Mouse (Mus musculus) limb, embryonic 11.5 days (tissue): ENCODE results near the gene Mettl7a2. TPM values are rescaled to one million over a fixed set of nuclear protein-coding genes. Genes with fewer than 3 reads are reported as not detected.
"Not testable (repeated sequence)": the region's sequence is repeated elsewhere in the genome, so short reads cannot be mapped to it uniquely, and the experiment has no call there.

Experiments used
- ATAC-seq: fragments of 200-750 bp; cut with Nextera tagmentation; 2 replicates; pipeline ENCODE4 v1.8.0; 2017; ENCODE audit warnings: low read depth; ENCODE audit not compliant: insufficient number of reproducible peaks, low FRiP score, low TSS enrichment
- DNase-seq: peaks from one replicate; pipeline ENCODE4 v3.0.0-alpha.2; 2015; ENCODE audit warnings: low spot score
- H3K27ac ChIP-seq: fragments of 300-500 bp; sonication (generic); replicated peaks from 2 replicates; pipeline ENCODE4 v1.5.1; 2014; ENCODE audit warnings: low read depth, mild to moderate bottlenecking, low read length
- H3K27me3 ChIP-seq: fragments of 300-500 bp; sonication (generic); 2 replicates; pipeline ENCODE4 v1.6.1; 2014; ENCODE audit warnings: mild to moderate bottlenecking, low read length, mixed read lengths; ENCODE audit not compliant: control insufficient read depth, insufficient read depth
- H3K36me3 ChIP-seq: fragments of 300-500 bp; sonication (generic); 2 replicates; pipeline ENCODE4 v1.6.1; 2014; ENCODE audit warnings: mild to moderate bottlenecking, low read length, moderate library complexity, mixed read lengths; ENCODE audit not compliant: control insufficient read depth, insufficient read depth
- H3K4me1 ChIP-seq: fragments of 300-500 bp; sonication (generic); 2 replicates; pipeline ENCODE4 v1.6.1; 2014; ENCODE audit warnings: low read length, mixed read lengths; ENCODE audit not compliant: control insufficient read depth, insufficient read depth
- H3K4me2 ChIP-seq: fragments of 300-500 bp; sonication (generic); 2 replicates; pipeline ENCODE4 v1.6.1; 2014; ENCODE audit warnings: low read depth, mild to moderate bottlenecking, moderate library complexity; ENCODE audit not compliant: severe bottlenecking
- H3K4me3 ChIP-seq: fragments of 300-500 bp; sonication (generic); 2 replicates; pipeline ENCODE4 v1.5.1; 2014; ENCODE audit warnings: low read depth, low read length
- H3K9ac ChIP-seq: fragments of 300-500 bp; sonication (generic); 2 replicates; pipeline ENCODE4 v1.6.1; 2014; ENCODE audit warnings: mild to moderate bottlenecking, low read length
- H3K9me3 ChIP-seq: fragments of 300-500 bp; sonication (generic); 2 replicates; pipeline ENCODE4 v1.6.1; 2016; ENCODE audit warnings: low read length; ENCODE audit not compliant: control insufficient read depth
- WGBS: fragments of 180-500 bp; shearing (Covaris S2); extraction: QIAGEN DNeasy Blood & Tissue Kit; methylation state at CpG from one replicate; pipeline ENCODE4 v1.1.7; 2014; 5-methylcytosine and 5-hydroxymethylcytosine counted together
- polyA plus RNA-seq: library from polyadenylated mRNA; unstranded; fragments of >200 nt; fragmentation: Nextera tagmentation; extraction: Ambion mirVana; gene quantifications from 2 replicates; pipeline ENCODE4 v1.2.1, GENCODE M21; 2014

Mettl7a2 gene
- polyA plus RNA-seq, 1 experiment from 2014 or later = not detected

DNA sequence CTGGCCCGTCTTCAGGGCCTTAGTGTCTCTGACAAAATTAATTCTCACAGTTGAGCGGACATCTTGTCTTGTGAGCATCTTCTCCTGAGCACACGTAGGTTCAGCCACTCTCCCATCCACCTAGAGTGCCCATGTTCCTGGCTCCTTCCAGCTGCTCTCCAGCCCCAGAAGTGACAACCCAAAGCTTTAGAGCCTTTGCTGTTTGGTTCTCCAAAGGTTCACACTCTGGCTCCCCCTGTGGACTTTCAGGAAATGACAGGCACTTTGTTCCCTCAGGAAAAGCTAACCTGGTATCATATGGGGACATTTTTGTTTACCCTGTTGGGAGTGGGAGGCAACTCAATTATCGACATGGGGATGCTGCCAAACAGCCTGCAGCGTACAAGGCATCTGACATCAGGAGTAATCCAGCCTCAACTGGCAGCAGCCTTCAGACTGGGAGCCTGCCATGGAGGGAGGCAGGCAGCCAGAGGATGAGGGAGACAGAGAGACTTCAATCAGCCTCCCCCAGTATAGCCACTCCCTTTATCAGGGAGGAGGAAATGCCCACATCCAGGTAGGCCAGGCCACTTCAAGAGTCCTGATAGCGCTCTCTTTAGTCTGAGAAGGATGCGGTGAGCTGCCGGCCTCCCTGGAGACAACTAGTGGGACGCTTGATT, 25.0 kb downstream of the Mettl7a2 start:
- H3K9ac ChIP-seq, H3K4me1 ChIP-seq, ATAC-seq, DNase-seq, H3K27ac ChIP-seq, H3K9me3 ChIP-seq, H3K4me2 ChIP-seq, H3K27me3 ChIP-seq, H3K4me3 ChIP-seq, H3K36me3 ChIP-seq: not testable (repeated sequence)
- WGBS = 24% methylated on average over 3 of the region's 9 CpGs

DNA sequence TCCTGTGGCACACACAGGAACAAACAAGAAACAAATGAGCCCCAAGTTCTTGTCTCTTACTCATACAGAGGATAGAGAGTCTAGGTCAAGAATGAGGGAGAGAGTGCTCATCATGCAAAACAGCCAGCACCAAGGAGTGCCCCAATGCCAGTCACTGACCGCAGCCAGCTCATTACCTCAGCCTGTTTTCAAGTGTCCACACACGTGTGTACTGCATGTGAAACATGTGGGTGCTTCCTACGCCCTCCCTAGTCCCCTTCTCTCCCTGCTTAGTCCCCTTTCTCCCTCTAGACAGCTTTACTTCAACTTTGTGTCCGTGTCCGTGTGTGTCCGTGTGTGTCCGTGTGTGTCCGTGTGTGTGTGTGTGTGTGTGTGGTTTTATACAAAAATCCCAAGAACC, 26.7 kb downstream of the Mettl7a2 start:
- H3K27ac ChIP-seq = no peak overlapping the region
- ATAC-seq = no peak
- no peak overlapping the region for H3K4me3 ChIP-seq
- H3K4me1 ChIP-seq = no peaks in the 10 kb centered on the region
- no peak for DNase-seq
- H3K36me3 ChIP-seq = no peaks in the 10 kb centered on the region
- no peaks in the 10 kb centered on the region for H3K9me3 ChIP-seq
- no peaks in the 10 kb centered on the region for H3K27me3 ChIP-seq
- no peak overlapping the region for H3K4me2 ChIP-seq
- 87% methylated on average over 8 of the region's 8 CpGs for whole genome bisulfite sequencing
- no peak overlapping the region for H3K9ac ChIP-seq

DNA sequence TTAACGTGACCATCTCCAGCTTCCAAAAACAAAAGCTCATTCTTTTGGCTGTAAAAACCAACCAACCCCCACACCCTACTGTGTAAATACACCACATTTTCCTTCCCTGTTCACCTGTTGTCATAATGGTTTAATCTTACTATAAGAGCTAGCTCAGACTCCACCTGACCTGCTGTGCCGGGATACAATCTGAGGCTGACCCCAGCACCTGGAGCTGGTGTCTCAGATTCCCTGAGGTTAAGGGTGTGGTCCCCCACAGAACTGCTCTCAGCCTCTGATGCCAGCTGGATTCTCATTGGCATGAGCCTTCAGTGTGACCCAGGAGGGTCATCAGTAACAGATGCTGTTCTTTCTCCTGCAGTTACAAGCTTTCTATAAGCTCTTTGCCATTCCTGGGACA, 27.1 kb downstream of the Mettl7a2 start:
- H3K27ac ChIP-seq = no peak overlapping the region
- DNase-seq (no peak), ATAC-seq (no peak)
- no peak overlapping the region for H3K4me3 ChIP-seq
- H3K4me2 ChIP-seq = no peak overlapping the region
- WGBS = 62% methylated on average over 2 of the region's 2 CpGs
- H3K4me1 ChIP-seq = no peaks in the 10 kb centered on the region
- no peaks in the 10 kb centered on the region for H3K9me3 ChIP-seq
- no peak overlapping the region for H3K9ac ChIP-seq
- H3K36me3 ChIP-seq = no peaks in the 10 kb centered on the region
- H3K27me3 ChIP-seq = no peaks in the 10 kb centered on the region

DNA sequence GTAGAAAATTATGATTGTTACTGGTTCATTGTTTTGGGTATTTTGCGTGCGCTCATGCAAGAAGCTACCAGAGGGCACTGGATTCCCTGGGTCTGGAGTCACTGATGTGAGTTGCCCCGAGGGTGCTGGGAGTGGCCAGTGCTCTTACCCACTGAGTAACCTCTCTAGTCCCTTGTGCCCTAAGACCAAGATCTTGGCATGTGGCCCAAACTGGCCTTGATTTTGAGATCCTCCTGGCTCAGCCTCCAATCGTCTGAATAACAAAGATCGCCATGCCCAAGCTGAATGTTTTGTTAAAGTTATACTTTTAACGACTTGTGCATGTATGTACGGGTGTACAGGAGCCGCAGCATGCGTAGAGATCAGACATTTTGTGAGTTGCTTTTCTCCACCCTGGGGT, 32.7 kb downstream of the Mettl7a2 start:
- H3K9ac ChIP-seq = no peak overlapping the region
- H3K4me3 ChIP-seq = no peak overlapping the region
- no peaks in the 10 kb centered on the region for H3K9me3 ChIP-seq
- ATAC-seq (no peak), DNase-seq (no peak)
- H3K27ac ChIP-seq = no peak overlapping the region
- H3K4me1 ChIP-seq = 0 out of 2 replicates have a peak, but pooled peaks cover 2% of the 10 kb centered on the region
- WGBS = 89% methylated on average over 9 of the region's 9 CpGs
- no peaks in the 10 kb centered on the region for H3K36me3 ChIP-seq
- no peak overlapping the region for H3K4me2 ChIP-seq
- no peaks in the 10 kb centered on the region for H3K27me3 ChIP-seq

DNA sequence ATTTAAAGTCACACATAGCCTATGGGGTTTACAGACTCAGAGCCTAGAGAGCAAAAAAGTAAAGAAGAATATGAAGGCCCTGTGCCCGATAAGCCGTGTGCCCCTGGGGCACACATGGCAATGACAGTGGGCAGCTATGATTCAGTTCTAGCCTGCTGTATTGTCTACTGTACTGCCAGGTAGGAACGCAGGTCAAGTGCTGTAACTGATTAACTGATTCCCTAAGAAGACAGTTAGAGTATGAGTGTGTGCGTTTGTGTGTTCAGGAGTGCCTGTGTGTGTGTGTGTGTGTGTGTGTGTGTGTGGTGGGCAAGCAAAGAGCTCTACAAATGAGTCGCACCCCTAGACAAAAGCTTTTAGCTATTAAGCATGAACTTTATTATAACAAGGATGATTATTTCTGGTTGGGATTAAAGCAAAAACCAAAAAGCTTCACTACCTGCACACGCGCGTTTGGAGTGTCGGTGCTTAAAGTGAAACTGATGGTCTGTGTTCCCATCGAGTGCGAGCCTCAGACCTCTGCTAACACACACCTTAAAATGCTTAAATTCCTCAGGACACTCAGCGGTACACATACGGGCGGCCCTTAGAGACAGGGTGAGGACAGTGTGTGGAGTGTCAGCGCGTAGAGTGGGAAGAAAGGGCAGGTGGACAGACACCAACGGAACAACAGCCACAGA, 34.7 kb downstream of the Mettl7a2 start:
- no peak for DNase-seq
- no peaks in the 10 kb centered on the region for H3K27me3 ChIP-seq
- WGBS = 94% methylated on average over 17 of the region's 17 CpGs
- H3K9me3 ChIP-seq = no peaks in the 10 kb centered on the region
- H3K9ac ChIP-seq = no peak overlapping the region
- H3K27ac ChIP-seq = no peak overlapping the region
- H3K4me2 ChIP-seq = no peak overlapping the region
- H3K36me3 ChIP-seq = no peaks in the 10 kb centered on the region
- H3K4me1 ChIP-seq = 0 out of 2 replicates have a peak, but pooled peaks cover 2% of the 10 kb centered on the region
- ATAC-seq = no peak
- H3K4me3 ChIP-seq = no peak overlapping the region

DNA sequence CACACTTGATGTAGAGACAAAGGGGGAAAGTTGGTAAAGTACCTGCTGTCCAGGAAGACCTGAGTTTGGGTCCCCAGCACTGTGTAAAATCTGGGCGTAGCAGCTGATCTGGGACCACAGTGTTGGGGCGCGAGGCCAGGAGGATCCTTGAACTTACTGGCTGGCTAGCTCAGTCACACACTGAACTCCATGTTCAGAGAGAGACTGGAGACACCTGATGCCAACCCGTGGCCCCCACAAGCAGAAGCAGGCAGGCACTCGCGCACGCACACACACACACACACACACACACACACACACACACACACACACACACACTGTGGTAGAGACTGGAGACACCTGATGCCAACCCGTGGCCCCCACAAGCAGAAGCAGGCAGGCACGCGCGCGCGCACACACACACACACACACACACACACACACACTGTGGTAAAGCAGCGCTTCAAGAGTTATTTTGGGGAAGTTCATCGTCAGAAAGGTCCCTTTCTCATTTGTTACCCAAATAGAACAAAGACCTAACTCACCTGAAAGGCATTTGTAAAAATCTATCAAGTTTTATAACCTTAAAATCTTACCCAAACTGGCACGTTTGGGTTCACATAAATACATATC, 35.3 kb downstream of the Mettl7a2 start:
- Histone ChIP-seq H3K27ac (no peak overlapping the region), H3K9ac (no peak overlapping the region), H3K4me1 (0 out of 2 replicates have a peak, but pooled peaks cover 2% of the 10 kb centered on the region), H3K4me3 (no peak overlapping the region), H3K9me3 (no peaks in the 10 kb centered on the region), H3K36me3 (no peaks in the 10 kb centered on the region), H3K27me3 (no peaks in the 10 kb centered on the region), H3K4me2 (no peak overlapping the region)
- no peak for DNase-seq
- 91% methylated on average over 16 of the region's 16 CpGs for WGBS
- no peak for ATAC-seq

DNA sequence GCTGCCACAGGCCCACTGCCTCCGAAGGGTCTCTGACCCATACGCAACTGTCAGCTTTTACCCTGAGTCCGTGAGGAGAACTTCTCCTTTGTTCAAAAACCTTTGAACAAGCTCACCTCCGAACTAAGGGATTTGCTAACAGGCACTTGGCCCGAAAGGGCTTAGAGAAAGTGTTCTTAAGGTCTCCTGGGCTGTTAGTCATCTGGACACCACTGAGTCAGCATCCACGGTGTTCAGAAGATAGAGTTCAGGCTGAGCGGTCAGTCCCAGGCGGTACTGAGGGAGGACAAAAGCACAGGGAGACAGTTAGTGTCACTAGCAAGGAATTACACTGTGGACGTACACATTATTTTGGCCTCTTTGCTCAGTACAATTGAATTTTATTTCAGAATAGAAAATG, 35.9 kb downstream of the Mettl7a2 start:
- DNase-seq = no peak
- no peaks in the 10 kb centered on the region for H3K27me3 ChIP-seq

DNA sequence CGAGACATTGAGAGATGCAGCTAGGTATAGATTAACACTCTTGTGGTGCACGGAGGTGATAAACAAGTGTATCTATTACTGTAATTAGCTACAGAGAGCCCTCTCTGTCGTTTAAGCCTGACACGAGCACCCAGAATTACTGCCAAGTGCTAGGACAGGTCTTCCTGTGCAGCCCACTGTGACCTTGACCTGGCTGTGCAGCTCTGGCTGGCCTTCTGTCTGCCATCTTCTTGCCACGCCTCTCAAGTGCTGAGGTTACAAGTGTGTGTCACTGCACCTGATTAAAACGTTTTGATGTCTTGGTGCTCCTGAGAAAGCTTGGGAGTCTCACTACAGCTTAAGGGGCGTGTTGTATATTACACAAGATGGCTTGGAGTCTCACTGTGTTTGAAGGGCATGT, 38.1 kb downstream of the Mettl7a2 start:
- Histone ChIP-seq H3K4me1 (0 out of 2 replicates have a peak, but pooled peaks cover 2% of the 10 kb centered on the region), H3K27me3 (no peaks in the 10 kb centered on the region), H3K9ac (no peak overlapping the region), H3K4me2 (no peak overlapping the region), H3K27ac (no peak overlapping the region), H3K9me3 (no peaks in the 10 kb centered on the region), H3K36me3 (peaks cover 6% of the 10 kb centered on the region), H3K4me3 (no peak overlapping the region)
- WGBS = 78% methylated on average over 7 of the region's 7 CpGs
- DNase-seq (no peak), ATAC-seq (no peak)

More for the DNA sequence above, 35.9 kb downstream of the Mettl7a2 start:
- no peaks in the 10 kb centered on the region for H3K9me3 ChIP-seq
- 0 out of 2 replicates have a peak, but pooled peaks cover 2% of the 10 kb centered on the region for H3K36me3 ChIP-seq
- no peak overlapping the region for H3K4me3 ChIP-seq
- 0 out of 2 replicates have a peak, but pooled peaks cover 2% of the 10 kb centered on the region for H3K4me1 ChIP-seq
- H3K27ac ChIP-seq = no peak overlapping the region
- no peak for ATAC-seq
- H3K9ac ChIP-seq = no peak overlapping the region
- 70% methylated on average over 9 of the region's 9 CpGs for WGBS
- H3K4me2 ChIP-seq = no peak overlapping the region
